Mouse (Mus musculus) midbrain, embryonic 15.5 days (tissue): Measurements from ENCODE around the gene BC034090. TPM values are rescaled to one million over a fixed set of nuclear protein-coding genes. Genes with fewer than 3 reads are reported as not detected.

Experiments used
- ATAC-seq: fragments of 200-750 bp; cut with Nextera tagmentation; replicated peaks from 2 replicates; pipeline ENCODE4 v1.8.0; 2017; ENCODE audit warnings: moderate TSS enrichment
- H3K27ac ChIP-seq: fragments of 300-500 bp; sonication (generic); 2 replicates; pipeline ENCODE4 v1.5.1; 2015; ENCODE audit warnings: mild to moderate bottlenecking, inconsistent platforms
- H3K27me3 ChIP-seq: fragments of 300-500 bp; sonication (generic); replicated peaks from 2 replicates; pipeline ENCODE4 v1.6.1; 2015; ENCODE audit warnings: inconsistent platforms
- H3K36me3 ChIP-seq: fragments of 300-500 bp; sonication (generic); replicated peaks from 2 replicates; pipeline ENCODE4 v1.6.1; 2015; ENCODE audit warnings: inconsistent platforms
- H3K4me1 ChIP-seq: fragments of 300-500 bp; sonication (generic); 2 replicates; pipeline ENCODE4 v1.6.1; 2015; ENCODE audit warnings: inconsistent platforms
- H3K4me2 ChIP-seq: fragments of 300-500 bp; sonication (generic); 2 replicates; pipeline ENCODE4 v1.6.1; 2015; ENCODE audit warnings: inconsistent platforms, mild to moderate bottlenecking, moderate library complexity
- H3K4me3 ChIP-seq: fragments of 300-500 bp; sonication (generic); 2 replicates; pipeline ENCODE4 v1.5.1; 2015; ENCODE audit warnings: mild to moderate bottlenecking, inconsistent platforms
- H3K9ac ChIP-seq: fragments of 300-500 bp; sonication (generic); 2 replicates; pipeline ENCODE4 v1.6.1; 2015; ENCODE audit warnings: mild to moderate bottlenecking, inconsistent platforms
- H3K9me3 ChIP-seq: fragments of 300-500 bp; sonication (generic); 2 replicates; pipeline ENCODE4 v1.6.1; 2016; ENCODE audit warnings: inconsistent platforms
- WGBS: fragments of 180-500 bp; shearing (Covaris S2); methylation state at CpG from one replicate; pipeline ENCODE4 v1.1.7; 2015; ENCODE audit warnings: mixed read lengths; 5-methylcytosine and 5-hydroxymethylcytosine counted together
- polyA plus RNA-seq: library from polyadenylated mRNA; unstranded; fragments of >200 nt; fragmentation: Nextera tagmentation; extraction: Ambion mirVana; gene quantifications from 2 replicates; pipeline ENCODE4 v1.2.1, GENCODE M21; 2015

BC034090 gene
- polyA plus RNA-seq, 1 experiment from 2014 or later, result 4.3 TPM

DNA sequence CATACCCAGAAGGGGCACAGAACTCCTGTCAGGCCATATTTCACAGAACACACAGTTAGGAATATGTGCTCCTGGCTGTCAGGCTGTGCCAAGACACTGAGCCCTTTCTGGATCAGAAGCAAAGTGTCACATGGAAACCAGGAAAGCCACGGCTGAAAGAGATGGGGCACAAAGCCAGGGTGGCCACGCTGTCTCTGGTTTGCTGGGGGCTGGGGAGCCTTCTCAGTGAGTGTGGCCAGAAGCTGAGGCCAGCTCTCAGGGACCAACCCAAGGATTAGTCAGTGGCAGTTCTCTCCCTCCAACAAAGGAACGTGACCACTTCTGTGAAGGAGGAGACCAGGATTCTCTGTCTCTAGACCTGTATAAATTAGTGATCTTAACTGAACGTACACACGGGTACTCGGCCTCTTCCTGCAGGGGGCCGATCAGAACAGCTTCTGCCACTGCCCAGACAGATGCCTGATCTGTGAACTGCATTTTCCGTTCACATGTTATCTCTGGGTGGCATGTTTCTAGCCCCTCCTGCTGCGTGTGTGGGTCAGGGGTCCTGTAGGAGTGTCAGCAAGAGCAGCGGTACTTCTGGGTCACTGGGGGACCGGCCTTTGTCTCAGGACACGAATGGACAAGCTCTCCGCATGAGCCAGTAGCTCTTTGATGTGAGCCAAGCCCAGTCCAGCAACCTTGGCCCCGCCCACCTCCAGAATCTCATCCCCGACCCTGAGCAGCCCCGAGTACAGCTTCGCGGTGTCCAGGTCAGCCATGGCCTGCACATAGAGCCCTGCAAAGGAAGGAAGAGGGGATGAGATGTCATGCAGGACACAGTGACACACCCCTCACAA, 31.1 kb downstream of the BC034090 start:
- H3K4me3 ChIP-seq, result no peak overlapping the region
- ATAC-seq, result peak; percentile 19; the same call in 1 of the 2 replicates
- WGBS, result 7% methylated on average over 18 of the region's 18 CpGs
- H3K27me3 ChIP-seq, result no peaks in the 10 kb centered on the region
- H3K36me3 ChIP-seq, result no peaks in the 10 kb centered on the region
- peak overlapping the region; percentile 16 for H3K4me2 ChIP-seq
- no peaks in the 10 kb centered on the region for H3K9me3 ChIP-seq
- peak overlapping the region; percentile 65; the same call in 1 of the 2 replicates for H3K27ac ChIP-seq
- peaks cover 53% of the 10 kb centered on the region for H3K4me1 ChIP-seq
- H3K9ac ChIP-seq, result no peak overlapping the region

DNA sequence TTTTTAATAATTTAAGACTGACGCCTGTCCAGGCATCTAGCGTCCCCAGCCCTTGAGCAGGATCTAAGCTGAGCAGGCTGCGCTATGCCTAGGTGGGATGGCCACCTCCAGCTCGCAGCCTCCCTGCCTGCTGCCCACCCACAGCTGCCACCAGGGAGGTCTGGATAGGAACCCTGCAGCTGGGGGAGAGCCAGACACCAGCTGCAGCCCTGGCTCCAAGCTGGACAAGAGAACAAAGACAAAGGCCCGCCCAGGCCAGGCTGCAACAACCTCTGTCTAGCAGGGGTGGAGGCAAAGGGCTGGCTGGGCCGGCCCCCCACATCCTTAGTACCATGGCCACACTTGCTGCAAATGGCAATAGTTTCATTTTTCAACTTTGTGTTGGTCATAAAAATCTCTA, 31.8 kb downstream of the BC034090 start:
- 11% methylated on average over 6 of the region's 6 CpGs for WGBS
- Histone ChIP-seq H3K9ac (no peak overlapping the region; the same call in 1 of the 2 replicates), H3K4me2 (no peak overlapping the region), H3K4me3 (no peak overlapping the region), H3K4me1 (peaks cover 53% of the 10 kb centered on the region), H3K27me3 (no peaks in the 10 kb centered on the region), H3K9me3 (no peaks in the 10 kb centered on the region), H3K36me3 (no peaks in the 10 kb centered on the region), H3K27ac (peak overlapping the region; percentile 65; the same call in 1 of the 2 replicates)
- ATAC-seq, result peak; percentile 21

GRCm38 (mm10) chr1:155212081-155212480, 32.2 kb downstream of the BC034090 start:
- H3K4me2 ChIP-seq, result no peak overlapping the region
- H3K9ac ChIP-seq, result peak overlapping the region; percentile 1; the same call in 1 of the 2 replicates
- peaks cover 53% of the 10 kb centered on the region for H3K4me1 ChIP-seq

DNA sequence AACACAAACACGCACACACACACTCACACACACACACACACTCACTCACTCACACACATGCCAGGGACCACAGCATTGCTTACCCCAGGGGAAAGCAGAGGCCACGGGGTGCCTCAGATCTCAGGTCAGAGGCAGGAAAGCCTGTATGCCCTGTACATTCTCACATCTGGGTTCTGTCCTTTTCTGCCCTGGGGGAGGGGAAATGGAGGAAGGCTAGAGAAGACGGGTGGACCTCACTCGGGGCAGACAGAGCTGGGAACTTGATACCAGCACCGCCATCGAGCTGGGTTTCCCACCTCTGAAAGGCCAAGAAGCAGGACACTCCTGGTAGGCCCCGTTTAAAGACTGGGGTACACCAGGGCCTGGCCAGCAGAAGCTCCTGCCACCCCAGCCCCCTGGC, 33.2 kb downstream of the BC034090 start:
- no peak for ATAC-seq
- H3K27ac ChIP-seq, result 0 out of 2 replicates have a peak overlapping the region, but pooled peaks have one; percentile 43
- WGBS, result 55% methylated on average over 7 of the region's 7 CpGs
- no peaks in the 10 kb centered on the region for H3K36me3 ChIP-seq
- H3K9me3 ChIP-seq, result no peaks in the 10 kb centered on the region
- H3K4me3 ChIP-seq, result no peak overlapping the region
- H3K9ac ChIP-seq, result no peak overlapping the region
- peaks cover 51% of the 10 kb centered on the region for H3K4me1 ChIP-seq
- no peak overlapping the region for H3K4me2 ChIP-seq
- no peaks in the 10 kb centered on the region for H3K27me3 ChIP-seq

More at GRCm38 (mm10) chr1:155212081-155212480, 32.2 kb downstream of the BC034090 start:
- no peak overlapping the region for H3K4me3 ChIP-seq
- H3K27ac ChIP-seq, result peak overlapping the region; percentile 65; the same call in 1 of the 2 replicates
- WGBS, result 26% methylated on average over 4 of the region's 4 CpGs
- no peaks in the 10 kb centered on the region for H3K36me3 ChIP-seq
- H3K27me3 ChIP-seq, result no peaks in the 10 kb centered on the region
- no peak; the same call in 1 of the 2 replicates for ATAC-seq
- no peaks in the 10 kb centered on the region for H3K9me3 ChIP-seq

GRCm38 (mm10) chr1:155210011-155210763, 34.1 kb downstream of the BC034090 start:
- Histone ChIP-seq H3K4me1 (peaks cover 56% of the 10 kb centered on the region), H3K27ac (peak overlapping the region; percentile 43), H3K27me3 (no peaks in the 10 kb centered on the region), H3K4me2 (no peak overlapping the region), H3K9ac (no peak overlapping the region), H3K36me3 (no peaks in the 10 kb centered on the region), H3K4me3 (no peak overlapping the region), H3K9me3 (no peaks in the 10 kb centered on the region)
- ATAC-seq, result peak; percentile 31
- WGBS, result 62% methylated on average over 11 of the region's 11 CpGs

- 74% methylated on average over 3 of the region's 3 CpGs for WGBS
- H3K27me3 ChIP-seq, result no peaks in the 10 kb centered on the region
- no peak overlapping the region for H3K4me3 ChIP-seq
- no peak overlapping the region for H3K9ac ChIP-seq
- no peaks in the 10 kb centered on the region; the same call in 1 of the 2 replicates for H3K36me3 ChIP-seq
- H3K4me2 ChIP-seq, result no peak overlapping the region
- H3K4me1 ChIP-seq, result peaks cover 60% of the 10 kb centered on the region
- H3K9me3 ChIP-seq, result no peaks in the 10 kb centered on the region
- H3K27ac ChIP-seq, result no peak overlapping the region
- no peak for ATAC-seq
Measured at GRCm38 (mm10) chr1:155207859-155208258, 36.4 kb downstream of the BC034090 start.

DNA sequence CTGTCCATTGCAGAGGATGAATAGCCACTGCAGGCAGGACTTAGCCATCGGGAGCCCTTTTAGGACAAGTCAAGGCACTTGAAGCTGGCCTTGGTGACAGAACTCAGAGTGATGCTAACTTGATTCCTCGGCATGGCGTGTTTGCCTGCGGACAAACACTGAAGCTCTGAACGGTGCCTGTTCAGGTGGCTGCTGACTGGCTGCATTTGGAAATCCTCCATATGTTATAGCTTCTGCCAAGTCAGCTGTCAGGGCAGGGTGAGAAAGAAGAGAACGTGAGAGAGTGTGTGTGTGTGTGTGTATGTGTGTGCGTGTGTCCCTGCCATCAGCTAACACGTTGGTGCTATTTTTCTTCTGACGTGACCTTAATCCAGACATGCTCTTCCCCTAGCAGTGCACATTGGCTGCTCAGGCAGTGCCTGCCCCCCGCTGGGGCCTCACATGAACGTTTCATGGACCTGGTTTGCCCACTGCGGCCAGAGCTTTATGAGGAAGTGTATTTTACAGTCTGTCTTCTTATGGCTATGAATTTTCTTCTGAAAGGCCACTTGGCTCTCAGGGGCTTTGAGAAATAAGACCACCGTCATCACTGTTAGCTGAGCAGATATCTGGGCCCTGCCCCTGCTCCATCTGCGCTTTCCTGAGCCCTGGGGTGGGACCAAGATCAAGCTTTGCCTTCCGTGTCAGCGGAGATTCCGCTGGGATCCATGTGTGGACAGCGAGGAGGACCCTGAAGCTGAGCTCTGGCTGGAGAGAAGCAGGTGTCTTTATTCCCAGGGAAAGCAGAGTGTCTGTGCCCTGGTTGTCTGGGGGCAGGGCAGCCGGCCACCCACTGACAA, 38.2 kb downstream of the BC034090 start:
- Histone ChIP-seq H3K4me1 (peaks cover 59% of the 10 kb centered on the region), H3K9ac (no peak overlapping the region)
- ATAC-seq, result 0 out of 2 replicates have a peak, but pooled peaks have one; percentile 2

DNA sequence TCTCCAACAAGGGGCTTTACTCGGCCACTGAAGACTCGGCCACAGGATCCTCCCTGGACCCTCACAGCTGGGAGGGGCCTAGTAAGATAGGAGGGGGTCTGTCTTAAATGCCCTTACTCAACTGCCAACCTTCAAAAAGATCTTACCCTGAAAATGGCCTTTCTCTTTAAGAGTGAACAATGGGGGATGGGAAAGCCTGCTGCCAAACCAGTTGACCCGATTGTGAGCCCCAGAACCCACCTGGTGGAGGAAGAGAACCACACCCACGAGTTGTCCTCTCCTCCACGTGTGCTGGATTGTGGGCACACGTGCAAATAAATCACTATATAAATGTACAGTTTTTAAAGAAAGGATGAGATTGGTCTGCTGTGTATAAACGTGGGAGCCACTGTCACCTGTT, 38.9 kb downstream of the BC034090 start:
- no peaks in the 10 kb centered on the region; the same call in 1 of the 2 replicates for H3K36me3 ChIP-seq
- no peaks in the 10 kb centered on the region for H3K27me3 ChIP-seq
- peaks cover 57% of the 10 kb centered on the region for H3K4me1 ChIP-seq
- 61% methylated on average over 7 of the region's 7 CpGs for WGBS
- no peak for ATAC-seq
- H3K9ac ChIP-seq, result no peak overlapping the region
- no peak overlapping the region for H3K4me3 ChIP-seq
- H3K27ac ChIP-seq, result 0 out of 2 replicates have a peak overlapping the region, but pooled peaks have one; percentile 51
- no peaks in the 10 kb centered on the region for H3K9me3 ChIP-seq
- no peak overlapping the region for H3K4me2 ChIP-seq

More for the DNA sequence above, 38.2 kb downstream of the BC034090 start:
- Histone ChIP-seq H3K27ac (0 out of 2 replicates have a peak overlapping the region, but pooled peaks have one; percentile 2), H3K36me3 (no peaks in the 10 kb centered on the region; the same call in 1 of the 2 replicates), H3K4me3 (no peak overlapping the region), H3K4me2 (no peak overlapping the region), H3K9me3 (no peaks in the 10 kb centered on the region), H3K27me3 (no peaks in the 10 kb centered on the region)
- WGBS, result 69% methylated on average over 19 of the region's 19 CpGs

- Histone ChIP-seq H3K27ac (peak overlapping the region; percentile 51), H3K36me3 (no peaks in the 10 kb centered on the region; the same call in 1 of the 2 replicates), H3K27me3 (no peaks in the 10 kb centered on the region), H3K4me1 (peaks cover 52% of the 10 kb centered on the region), H3K4me2 (no peak overlapping the region), H3K9me3 (no peaks in the 10 kb centered on the region), H3K9ac (no peak overlapping the region), H3K4me3 (no peak overlapping the region)
- ATAC-seq, result 0 out of 2 replicates have a peak, but pooled peaks have one; percentile 21
- 56% methylated on average over 8 of the region's 8 CpGs for WGBS
Measured at GRCm38 (mm10) chr1:155204560-155205162, 39.6 kb downstream of the BC034090 start.

DNA sequence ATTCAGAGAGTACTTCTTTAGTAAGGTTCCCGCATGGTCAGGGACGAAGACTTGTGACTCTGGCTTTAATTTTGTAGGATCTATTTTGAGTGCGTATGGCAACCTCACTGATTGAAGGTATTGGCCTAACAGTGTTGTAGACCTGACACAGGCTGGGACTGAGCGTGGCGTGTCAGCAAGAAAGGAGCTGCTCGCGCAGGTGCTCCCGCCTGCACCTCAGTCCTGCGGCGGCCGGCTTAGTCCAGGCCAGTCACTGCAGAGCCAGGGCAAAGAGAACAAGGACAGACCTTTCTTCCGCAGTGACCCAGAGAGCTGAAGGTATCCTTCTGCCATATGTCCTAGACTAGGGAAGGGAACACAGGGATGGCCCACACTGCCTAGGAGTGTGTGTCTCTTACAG, 40.3 kb downstream of the BC034090 start:
- no peaks in the 10 kb centered on the region for H3K27me3 ChIP-seq
- peak overlapping the region; percentile 51 for H3K27ac ChIP-seq
- no peak overlapping the region for H3K4me3 ChIP-seq
- H3K9ac ChIP-seq, result no peak overlapping the region
- H3K4me1 ChIP-seq, result peaks cover 52% of the 10 kb centered on the region
- H3K9me3 ChIP-seq, result no peaks in the 10 kb centered on the region
- no peak overlapping the region for H3K4me2 ChIP-seq
- no peaks in the 10 kb centered on the region; the same call in 1 of the 2 replicates for H3K36me3 ChIP-seq
- 68% methylated on average over 12 of the region's 12 CpGs for WGBS
- ATAC-seq, result no peak

- Histone ChIP-seq H3K27me3 (no peaks in the 10 kb centered on the region), H3K9ac (no peak overlapping the region), H3K4me1 (peaks cover 52% of the 10 kb centered on the region), H3K4me3 (no peak overlapping the region), H3K9me3 (no peaks in the 10 kb centered on the region), H3K27ac (peak overlapping the region; percentile 23; the same call in 1 of the 2 replicates), H3K36me3 (no peaks in the 10 kb centered on the region; the same call in 1 of the 2 replicates), H3K4me2 (no peak overlapping the region)
- no peak for ATAC-seq
- WGBS, result 75% methylated on average over 7 of the region's 7 CpGs
Measured at GRCm38 (mm10) chr1:155203101-155203500, 41.1 kb downstream of the BC034090 start.
